Mouse (Mus musculus) hindbrain, embryonic 13.5 days (tissue): ENCODE measurements around the gene Odf3. TPM values are rescaled to one million over a fixed set of nuclear protein-coding genes. Genes with fewer than 3 reads are reported as not detected.

Experiments used
- ATAC-seq: fragments of 200-750 bp; cut with Nextera tagmentation; 2 replicates; pipeline ENCODE4 v1.8.0; 2017; ENCODE audit warnings: moderate TSS enrichment; ENCODE audit not compliant: low FRiP score
- H3K27ac ChIP-seq: fragments of 300-500 bp; sonication (generic); 2 replicates; pipeline ENCODE4 v1.5.1; 2015; ENCODE audit warnings: inconsistent platforms, mild to moderate bottlenecking, moderate library complexity
- H3K27me3 ChIP-seq: fragments of 300-500 bp; sonication (generic); 2 replicates; pipeline ENCODE4 v1.6.1; 2015; ENCODE audit warnings: mild to moderate bottlenecking, inconsistent platforms
- H3K36me3 ChIP-seq: fragments of 300-500 bp; sonication (generic); 2 replicates; pipeline ENCODE4 v1.6.1; 2015; ENCODE audit warnings: mild to moderate bottlenecking, inconsistent platforms
- H3K4me1 ChIP-seq: fragments of 300-500 bp; sonication (generic); replicated peaks from 2 replicates; pipeline ENCODE4 v1.6.1; 2015; ENCODE audit warnings: inconsistent platforms
- H3K4me2 ChIP-seq: fragments of 300-500 bp; sonication (generic); 2 replicates; pipeline ENCODE4 v1.6.1; 2015; ENCODE audit warnings: inconsistent platforms, mild to moderate bottlenecking, moderate library complexity
- H3K4me3 ChIP-seq: fragments of 300-500 bp; sonication (generic); 2 replicates; pipeline ENCODE4 v1.5.1; 2015; ENCODE audit warnings: mild to moderate bottlenecking, inconsistent platforms
- H3K9ac ChIP-seq: fragments of 300-500 bp; sonication (generic); 2 replicates; pipeline ENCODE4 v1.6.1; 2015; ENCODE audit warnings: mild to moderate bottlenecking, inconsistent platforms
- H3K9me3 ChIP-seq: fragments of 300-500 bp; sonication (generic); 2 replicates; pipeline ENCODE4 v1.6.1; 2016; ENCODE audit warnings: inconsistent platforms
- WGBS: fragments of 180-500 bp; shearing (Covaris S2); methylation state at CpG from one replicate; pipeline ENCODE4 v1.1.7; 2015; 5-methylcytosine and 5-hydroxymethylcytosine counted together
- polyA plus RNA-seq: library from polyadenylated mRNA; unstranded; fragments of >200 nt; fragmentation: Nextera tagmentation; extraction: Ambion mirVana; gene quantifications from 2 replicates; pipeline ENCODE4 v1.2.1, GENCODE M21; 2015

Odf3 gene
- polyA plus RNA-seq, 1 experiment from 2014 or later = not detected

- no peaks in the 10 kb centered on the region for H3K9me3 ChIP-seq
- 80% methylated on average over 10 of the region's 10 CpGs for WGBS
- no peak for ATAC-seq
- H3K9ac ChIP-seq = no peak within 1 kb of the TSS
- no peak within 1 kb of the TSS for H3K4me3 ChIP-seq
- no peak within 1 kb of the TSS for H3K27ac ChIP-seq
- no peak within 1 kb of the TSS for H3K4me2 ChIP-seq
- H3K36me3 ChIP-seq = peaks cover 55% of the 10 kb centered on the region
- H3K4me1 ChIP-seq = peaks cover 8% of the 10 kb centered on the region
- no peaks in the 10 kb centered on the region for H3K27me3 ChIP-seq
These were observed 52.6 kb downstream of the Odf3 start, which contains the start of gene Cox8b for GRCm38 (mm10) chr7:140900220-140900619. Gene Cox8b (minus strand): TSS chr7:140900446.

Other genes starting within 250 kb of the Odf3 start
- not detected in 2 replicates for gene Olfr46, start 246.5 kb upstream of the Odf3 start, polyA plus RNA-seq
- not detected in 2 replicates for gene Olfr61, start 218.8 kb upstream of the Odf3 start, polyA plus RNA-seq
- gene Olfr53, start 201.4 kb upstream of the Odf3 start, polyA plus RNA-seq = not detected in 2 replicates
- gene Olfr539, start 187.9 kb upstream of the Odf3 start, polyA plus RNA-seq = not detected in 2 replicates
- not detected in 2 replicates for gene Olfr45, start 165.9 kb upstream of the Odf3 start, polyA plus RNA-seq
- not detected in 2 replicates for gene Olfr541, start 150.5 kb upstream of the Odf3 start, polyA plus RNA-seq
- not detected in 2 replicates for gene Cyp2e1, start 84.1 kb upstream of the Odf3 start, polyA plus RNA-seq
- gene Syce1, start 60.0 kb upstream of the Odf3 start, polyA plus RNA-seq = 0.26 and 0.57 TPM in 2 replicates
- gene Zfp941, start 25.6 kb upstream of the Odf3 start, polyA plus RNA-seq = 24.1 and 26.6 TPM in 2 replicates
- not detected in 2 replicates for gene Urah, start 12.8 kb upstream of the Odf3 start, polyA plus RNA-seq
- gene Scgb1c1, start 2.3 kb upstream of the Odf3 start, polyA plus RNA-seq = not detected in 2 replicates
- gene Gm45785, start 8.5 kb downstream of the Odf3 start, polyA plus RNA-seq = 0.84 TPM in 1 of 2 replicates, not detected in the other
- 96.7 and 98.5 TPM in 2 replicates for gene Ric8a, start 9.2 kb downstream of the Odf3 start, polyA plus RNA-seq
- 43.3 and 44.0 TPM in 2 replicates for gene Bet1l, start 9.8 kb downstream of the Odf3 start, polyA plus RNA-seq
- 278 and 284 TPM in 2 replicates for gene Psmd13, start 34.2 kb downstream of the Odf3 start, polyA plus RNA-seq
- 41.6 and 45.3 TPM in 2 replicates for gene Sirt3, start 34.5 kb downstream of the Odf3 start, polyA plus RNA-seq
- gene Cox8b, start 52.6 kb downstream of the Odf3 start, polyA plus RNA-seq = 0.69 TPM in 1 of 2 replicates, not detected in the other
- 0.09 and 0.12 TPM in 2 replicates for gene Nlrp6, start 73.1 kb downstream of the Odf3 start, polyA plus RNA-seq
- gene Pgghg, start 93.6 kb downstream of the Odf3 start, polyA plus RNA-seq = 8.8 and 10.4 TPM in 2 replicates
- 0.36 and 1.7 TPM in 2 replicates for gene Ifitm5, start 102.5 kb downstream of the Odf3 start, polyA plus RNA-seq
- not detected in 2 replicates for gene Gm45717, start 108.1 kb downstream of the Odf3 start, polyA plus RNA-seq
- 211 and 226 TPM in 2 replicates for gene Ifitm2, start 108.2 kb downstream of the Odf3 start, polyA plus RNA-seq
- gene Ifitm1, start 119.4 kb downstream of the Odf3 start, polyA plus RNA-seq = 13.4 and 13.6 TPM in 2 replicates
- 29.0 and 29.1 TPM in 2 replicates for gene Ifitm3, start 163.0 kb downstream of the Odf3 start, polyA plus RNA-seq
- gene Ifitm6, start 170.1 kb downstream of the Odf3 start, polyA plus RNA-seq = 0.53 TPM in 2 replicates
- not detected in 2 replicates for gene Gm17387, start 181.3 kb downstream of the Odf3 start, polyA plus RNA-seq
- 44.8 and 47.2 TPM in 2 replicates for gene B4galnt4, start 213.3 kb downstream of the Odf3 start, polyA plus RNA-seq
- 0.27 and 0.32 TPM in 2 replicates for gene Pkp3, start 230.4 kb downstream of the Odf3 start, polyA plus RNA-seq